Mouse (Mus musculus) embryonic facial prominence, embryonic 15.5 days (tissue): ENCODE data around the gene Ptprn2. TPM values are rescaled to one million over a fixed set of nuclear protein-coding genes. Genes with fewer than 3 reads are reported as not detected.

Source experiments
- ATAC-seq: fragments of 200-750 bp; cut with Nextera tagmentation; 2 replicates; pipeline ENCODE4 v1.8.0; 2017; ENCODE audit warnings: low read depth, moderate TSS enrichment; ENCODE audit not compliant: insufficient number of reproducible peaks, low FRiP score, low TSS enrichment
- H3K27ac ChIP-seq: fragments of 300-500 bp; sonication (generic); replicated peaks from 2 replicates; pipeline ENCODE4 v1.5.1; 2015; ENCODE audit warnings: mild to moderate bottlenecking, inconsistent platforms
- H3K27me3 ChIP-seq: fragments of 300-500 bp; sonication (generic); 2 replicates; pipeline ENCODE4 v1.6.1; 2015; ENCODE audit warnings: inconsistent platforms
- H3K36me3 ChIP-seq: fragments of 300-500 bp; sonication (generic); 2 replicates; pipeline ENCODE4 v1.6.1; 2015; ENCODE audit warnings: mild to moderate bottlenecking, inconsistent platforms
- H3K4me1 ChIP-seq: fragments of 300-500 bp; sonication (generic); 2 replicates; pipeline ENCODE4 v1.6.1; 2015; ENCODE audit warnings: inconsistent platforms
- H3K4me2 ChIP-seq: fragments of 300-500 bp; sonication (generic); replicated peaks from 2 replicates; pipeline ENCODE4 v1.6.1; 2015; ENCODE audit warnings: mild to moderate bottlenecking, inconsistent platforms
- H3K4me3 ChIP-seq: fragments of 300-500 bp; sonication (generic); replicated peaks from 2 replicates; pipeline ENCODE4 v1.5.1; 2015; ENCODE audit warnings: mild to moderate bottlenecking, inconsistent platforms
- H3K9ac ChIP-seq: fragments of 300-500 bp; sonication (generic); 2 replicates; pipeline ENCODE4 v1.6.1; 2015; ENCODE audit warnings: inconsistent platforms
- H3K9me3 ChIP-seq: fragments of 300-500 bp; sonication (generic); replicated peaks from 2 replicates; pipeline ENCODE4 v1.6.1; 2016; ENCODE audit warnings: inconsistent platforms
- WGBS: fragments of 180-500 bp; shearing (Covaris S2); methylation state at CpG from one replicate; pipeline ENCODE4 v1.1.7; 2015; 5-methylcytosine and 5-hydroxymethylcytosine counted together
- polyA plus RNA-seq: library from polyadenylated mRNA; unstranded; fragments of >200 nt; fragmentation: Nextera tagmentation; extraction: Ambion mirVana; gene quantifications from 2 replicates; pipeline ENCODE4 v1.2.1, GENCODE M21; 2015

Gene Ptprn2
- polyA plus RNA-seq, 1 experiment from 2014 or later = 0.12 TPM

GRCm38 (mm10) chr12:117192001-117192400 lies 706.5 kb downstream of the Ptprn2 start:
- no peak for ATAC-seq

DNA sequence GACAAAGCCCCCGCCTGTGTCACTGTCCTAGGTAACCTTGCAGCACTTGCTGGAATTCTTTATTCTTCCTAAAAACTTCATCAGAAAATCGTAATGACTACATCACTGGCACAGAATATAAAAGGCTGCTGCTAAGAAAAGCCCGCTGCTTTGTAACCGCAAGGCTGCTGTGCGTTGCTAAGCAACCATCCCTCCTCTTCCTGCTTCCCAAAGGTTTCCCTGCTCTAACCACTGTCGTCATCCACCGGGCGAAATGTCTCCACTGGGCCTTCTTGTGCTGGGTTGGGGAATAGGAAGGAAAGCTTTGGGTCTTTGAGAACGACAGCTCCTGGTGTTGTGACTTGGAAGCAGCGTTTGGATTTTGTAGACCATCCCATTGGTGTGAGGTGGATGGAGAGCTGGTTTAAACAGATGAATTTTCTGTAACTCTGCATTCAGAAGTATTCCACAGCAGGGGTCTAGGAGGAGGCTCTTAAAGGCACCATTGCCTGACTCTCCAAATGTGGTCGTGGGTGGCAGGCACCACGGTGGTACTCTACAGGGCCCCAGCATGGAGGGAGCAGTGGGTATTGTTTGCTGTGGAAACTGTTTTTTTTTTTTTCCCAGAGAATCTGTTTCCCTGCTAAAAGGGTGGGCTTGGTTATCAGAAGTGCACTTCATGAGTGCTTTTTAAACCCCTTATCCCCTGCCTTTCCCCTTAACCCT lies 711.4 kb downstream of the Ptprn2 start:
- no peak overlapping the region for H3K27ac ChIP-seq
- H3K9me3 ChIP-seq = no peaks in the 10 kb centered on the region
- no peak overlapping the region for H3K4me3 ChIP-seq
- no peaks in the 10 kb centered on the region for H3K27me3 ChIP-seq
- ATAC-seq = no peak
- H3K4me2 ChIP-seq = no peak overlapping the region
- H3K4me1 ChIP-seq = 0 out of 2 replicates have a peak, but pooled peaks cover 8% of the 10 kb centered on the region
- WGBS = 8% methylated on average over 12 of the region's 12 CpGs
- H3K9ac ChIP-seq = no peak overlapping the region
- H3K36me3 ChIP-seq = no peaks in the 10 kb centered on the region

More at GRCm38 (mm10) chr12:117192001-117192400, 706.5 kb downstream of the Ptprn2 start:
- Histone ChIP-seq H3K9me3 (no peaks in the 10 kb centered on the region), H3K9ac (no peak overlapping the region), H3K4me1 (no peaks in the 10 kb centered on the region), H3K4me2 (no peak overlapping the region), H3K36me3 (no peaks in the 10 kb centered on the region), H3K27ac (no peak overlapping the region), H3K27me3 (no peaks in the 10 kb centered on the region), H3K4me3 (no peak overlapping the region)
- WGBS = 68% methylated on average over 4 of the region's 4 CpGs

DNA sequence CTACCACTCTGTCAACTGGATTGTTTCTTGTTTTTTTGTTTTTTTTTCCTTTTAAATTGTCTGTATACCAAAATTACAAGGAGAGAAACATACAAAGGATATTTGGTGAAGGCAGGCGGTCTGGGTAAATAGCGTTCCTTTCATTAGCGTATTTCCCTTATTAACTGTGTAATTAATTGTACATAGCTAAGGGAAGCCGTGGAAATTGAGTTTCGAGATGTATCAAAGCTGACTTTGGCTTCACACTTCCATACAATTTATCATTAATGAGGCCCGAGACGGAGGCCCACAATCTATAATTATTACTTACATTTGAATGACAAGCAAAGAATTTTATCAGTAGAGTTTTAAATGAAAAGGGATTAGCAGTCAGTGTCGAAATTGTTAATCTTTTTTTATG lies 712.6 kb downstream of the Ptprn2 start:
- Histone ChIP-seq H3K36me3 (no peaks in the 10 kb centered on the region), H3K4me2 (no peak overlapping the region), H3K9ac (no peak overlapping the region), H3K4me1 (0 out of 2 replicates have a peak, but pooled peaks cover 8% of the 10 kb centered on the region), H3K27me3 (no peaks in the 10 kb centered on the region), H3K27ac (no peak overlapping the region), H3K9me3 (no peaks in the 10 kb centered on the region), H3K4me3 (no peak overlapping the region)
- WGBS = 72% methylated on average over 8 of the region's 8 CpGs
- ATAC-seq = no peak

- Histone ChIP-seq H3K9me3 (no peaks in the 10 kb centered on the region), H3K36me3 (no peaks in the 10 kb centered on the region), H3K4me2 (no peak overlapping the region), H3K4me3 (no peak overlapping the region), H3K27ac (no peak overlapping the region), H3K27me3 (no peaks in the 10 kb centered on the region), H3K4me1 (0 out of 2 replicates have a peak, but pooled peaks cover 8% of the 10 kb centered on the region), H3K9ac (no peak overlapping the region)
- ATAC-seq = peak; percentile 80; the same call in 1 of the 2 replicates
- WGBS = 18% methylated on average over 9 of the region's 9 CpGs
These were observed 714.6 kb downstream of the Ptprn2 start for GRCm38 (mm10) chr12:117200117-117200516.

DNA sequence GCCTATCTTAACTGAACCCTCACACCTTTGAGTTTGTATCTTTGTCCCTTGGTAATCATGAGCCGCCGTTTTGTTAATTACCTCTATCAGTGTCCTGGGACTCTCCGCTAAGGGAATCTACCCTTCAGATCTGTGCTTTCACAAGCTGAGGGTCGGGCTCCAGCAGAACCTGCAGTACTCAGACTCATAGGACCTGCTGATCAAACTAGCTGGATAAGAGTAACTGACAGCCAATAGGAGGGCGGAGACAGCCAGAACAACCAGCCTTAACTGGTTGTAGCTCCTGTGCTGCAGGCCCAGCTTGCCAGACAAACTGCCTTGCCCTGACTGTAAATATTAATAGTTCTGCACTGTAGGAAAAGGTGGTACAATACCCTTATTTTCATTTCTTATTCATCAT lies 715.1 kb downstream of the Ptprn2 start:
- 51% methylated on average over 5 of the region's 5 CpGs for WGBS
- Histone ChIP-seq H3K36me3 (no peaks in the 10 kb centered on the region), H3K4me3 (no peak overlapping the region), H3K4me1 (0 out of 2 replicates have a peak, but pooled peaks cover 8% of the 10 kb centered on the region), H3K9me3 (no peaks in the 10 kb centered on the region), H3K9ac (no peak overlapping the region), H3K27me3 (no peaks in the 10 kb centered on the region), H3K4me2 (no peak overlapping the region), H3K27ac (no peak overlapping the region)
- no peak for ATAC-seq

- 42% methylated on average over 7 of the region's 7 CpGs for WGBS
- H3K4me3 ChIP-seq = no peak overlapping the region
- H3K27ac ChIP-seq = no peak overlapping the region
These were observed 718.0 kb downstream of the Ptprn2 start for GRCm38 (mm10) chr12:117203506-117203905.

GRCm38 (mm10) chr12:117204905-117205304 lies 719.4 kb downstream of the Ptprn2 start:
- ATAC-seq = no peak
- no peak overlapping the region for H3K4me3 ChIP-seq
- no peaks in the 10 kb centered on the region for H3K36me3 ChIP-seq
- 0 out of 2 replicates have a peak, but pooled peaks cover 7% of the 10 kb centered on the region for H3K4me1 ChIP-seq
- H3K4me2 ChIP-seq = no peak overlapping the region
- no peaks in the 10 kb centered on the region for H3K9me3 ChIP-seq
- H3K27ac ChIP-seq = no peak overlapping the region
- H3K9ac ChIP-seq = no peak overlapping the region
- H3K27me3 ChIP-seq = no peaks in the 10 kb centered on the region

More at GRCm38 (mm10) chr12:117203506-117203905, 718.0 kb downstream of the Ptprn2 start:
- no peaks in the 10 kb centered on the region for H3K9me3 ChIP-seq
- no peaks in the 10 kb centered on the region for H3K27me3 ChIP-seq
- no peak overlapping the region for H3K4me2 ChIP-seq
- 0 out of 2 replicates have a peak, but pooled peaks cover 8% of the 10 kb centered on the region for H3K4me1 ChIP-seq
- no peaks in the 10 kb centered on the region for H3K36me3 ChIP-seq
- H3K9ac ChIP-seq = no peak overlapping the region
- no peak for ATAC-seq

DNA sequence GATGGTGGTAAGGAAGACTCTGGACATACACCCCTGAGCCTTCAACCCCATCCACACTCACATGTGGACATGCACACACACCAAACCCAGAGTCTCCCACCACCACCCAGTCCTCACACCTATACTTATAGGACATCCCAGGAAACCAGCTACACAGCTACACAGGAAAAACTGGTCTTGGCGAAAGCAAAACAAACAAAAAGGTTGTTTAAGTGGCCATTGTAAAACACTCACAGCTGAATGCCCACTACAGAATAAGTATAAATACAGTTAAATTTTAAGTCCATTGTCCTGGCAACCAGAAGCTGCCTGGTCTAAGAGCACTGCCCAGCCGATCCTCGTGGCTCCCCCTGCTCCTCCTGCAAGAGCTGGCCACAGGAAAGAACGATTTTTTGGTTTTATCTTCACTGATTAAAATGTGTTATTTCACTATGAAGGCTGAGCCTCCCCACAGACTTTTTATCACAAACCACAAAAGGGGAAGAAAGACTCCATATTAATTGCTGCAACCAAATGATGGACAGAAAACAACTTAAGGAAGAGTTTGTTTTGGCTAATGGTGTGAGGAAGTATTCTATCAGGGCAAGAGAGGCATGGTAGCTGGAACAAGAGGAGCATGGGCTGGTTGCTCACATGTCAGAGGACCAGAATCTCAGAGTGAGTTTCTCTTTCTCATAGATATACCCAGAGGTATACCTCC lies 722.1 kb downstream of the Ptprn2 start:
- no peak for ATAC-seq
- no peak overlapping the region for H3K4me3 ChIP-seq
- H3K4me1 ChIP-seq = no peaks in the 10 kb centered on the region

GRCm38 (mm10) chr12:117210467-117210866 lies 724.9 kb downstream of the Ptprn2 start:
- H3K9ac ChIP-seq = no peak overlapping the region
- no peak overlapping the region for H3K27ac ChIP-seq
- H3K27me3 ChIP-seq = no peaks in the 10 kb centered on the region
- WGBS = 89% methylated on average over 4 of the region's 4 CpGs
- no peaks in the 10 kb centered on the region for H3K4me1 ChIP-seq
- H3K4me3 ChIP-seq = no peak overlapping the region
- no peaks in the 10 kb centered on the region for H3K9me3 ChIP-seq
- ATAC-seq = no peak
- no peak overlapping the region for H3K4me2 ChIP-seq
- no peaks in the 10 kb centered on the region for H3K36me3 ChIP-seq

More for the DNA sequence above, 722.1 kb downstream of the Ptprn2 start:
- Histone ChIP-seq H3K9me3 (no peaks in the 10 kb centered on the region), H3K27ac (no peak overlapping the region), H3K36me3 (no peaks in the 10 kb centered on the region), H3K9ac (no peak overlapping the region), H3K4me2 (no peak overlapping the region), H3K27me3 (no peaks in the 10 kb centered on the region)
- 68% methylated on average over 4 of the region's 4 CpGs for WGBS

GRCm38 (mm10) chr12:117213531-117213930 lies 728.0 kb downstream of the Ptprn2 start:
- H3K9ac ChIP-seq = no peak overlapping the region
- no peak for ATAC-seq
- no peaks in the 10 kb centered on the region for H3K27me3 ChIP-seq
- H3K27ac ChIP-seq = no peak overlapping the region
- no peaks in the 10 kb centered on the region for H3K4me1 ChIP-seq
- H3K4me3 ChIP-seq = no peak overlapping the region
- WGBS = 68% methylated on average over 1 of the region's 1 CpGs
- no peaks in the 10 kb centered on the region for H3K36me3 ChIP-seq
- no peak overlapping the region for H3K4me2 ChIP-seq
- no peaks in the 10 kb centered on the region for H3K9me3 ChIP-seq

DNA sequence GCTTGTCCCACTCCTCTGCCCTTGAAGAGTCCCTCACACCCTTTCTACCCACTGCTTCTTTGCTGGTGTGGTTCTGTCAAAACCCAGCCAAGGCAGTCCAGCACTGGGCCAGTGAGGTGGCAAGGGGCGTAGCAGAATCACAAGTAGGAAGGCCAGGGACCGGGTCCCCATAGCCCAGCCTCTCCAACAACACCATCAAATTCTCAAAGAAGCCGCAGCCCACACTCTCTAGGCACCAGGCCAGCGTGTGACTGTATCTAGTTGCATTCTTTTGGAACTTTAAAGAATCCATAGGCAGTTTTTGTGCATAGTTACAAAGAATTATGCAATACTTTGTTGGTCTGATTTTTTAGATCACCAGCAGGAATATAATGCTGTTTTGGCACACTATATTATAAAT lies 728.8 kb downstream of the Ptprn2 start:
- Histone ChIP-seq H3K27ac (no peak overlapping the region), H3K36me3 (no peaks in the 10 kb centered on the region), H3K4me1 (no peaks in the 10 kb centered on the region), H3K9me3 (no peaks in the 10 kb centered on the region), H3K9ac (no peak overlapping the region), H3K27me3 (no peaks in the 10 kb centered on the region), H3K4me3 (no peak overlapping the region), H3K4me2 (no peak overlapping the region)
- ATAC-seq = no peak
- 64% methylated on average over 4 of the region's 4 CpGs for WGBS
